Mouse (Mus musculus): Measurements from ENCODE around the gene Hemk1. TPM values are rescaled to one million over a fixed set of nuclear protein-coding genes. Genes with fewer than 3 reads are reported as not detected.
A peak's percentile ranks its signal among the peaks of the same experiment; 100 is the strongest.

The Hemk1 gene
- 10 to 100 TPM; 19.5 to 23.7 TPM for total RNA-seq (2021)
- long read RNA-seq, experiment 1, partial matches to known transcripts: 8 of 24 reads
- long read RNA-seq, experiment 1, other reads (novel, unspliced or antisense): 12 of 24 reads
- long read RNA-seq, experiment 2, transcript Hemk1-201 (11 exons, 2,192 nt): major isoform, 9 of 22 reads
- long read RNA-seq, experiment 2, partial matches to known transcripts: 5 of 22 reads
- long read RNA-seq, experiment 2, other reads (novel, unspliced or antisense): 8 of 22 reads

DNA sequence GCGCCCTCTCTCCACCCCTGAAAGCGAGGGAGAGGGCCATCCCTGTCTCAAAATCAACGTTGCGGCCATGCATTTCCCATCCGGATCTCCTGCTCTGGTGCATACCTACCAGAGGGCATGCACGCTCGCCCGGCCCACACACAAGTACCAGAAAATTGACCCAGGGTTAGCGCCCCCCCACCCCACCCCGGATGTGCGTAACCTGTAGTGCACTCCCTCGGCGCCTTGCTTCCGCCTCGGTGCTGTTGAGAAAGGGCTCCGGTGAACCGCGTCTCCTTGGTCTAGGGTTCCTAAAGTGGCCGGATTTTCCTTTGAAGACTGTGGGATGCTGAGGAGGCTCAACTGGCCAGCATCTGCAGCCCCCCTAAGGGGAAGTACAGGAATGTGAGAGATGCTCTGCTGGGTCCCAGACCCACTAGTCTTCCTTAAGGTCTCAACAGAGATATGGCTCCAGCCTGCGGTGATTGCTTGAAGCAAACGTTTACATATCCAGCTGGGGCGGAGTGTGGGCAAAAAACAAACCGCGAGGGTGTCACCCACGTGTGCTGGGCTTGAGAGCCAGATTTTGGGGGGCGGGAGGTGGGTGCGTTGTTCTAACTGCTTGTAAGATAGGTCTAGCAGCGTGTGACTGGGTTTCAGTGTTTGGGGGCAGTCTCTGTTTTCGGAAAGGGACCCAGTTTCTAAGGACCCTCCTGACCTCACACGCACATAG is at the start of gene Hemk1:
Gene Hemk1, minus strand, starts transcription at position 179 of the 712 bp plus-strand sequence.
- DNase-seq (ENCODE audit: low spot score in 2 of 2): peak; percentile 41 to 63

- DNase-seq (ENCODE audit: low spot score in 2 of 2): no peak
Observed at GRCm38 (mm10) chr9:107387708-107388107, 49.6 kb upstream of the Hemk1 start.

- no peak for DNase-seq (ENCODE audit: low spot score in 2 of 2)
Observed at GRCm38 (mm10) chr9:107386722-107387121, 48.6 kb upstream of the Hemk1 start.

DNA sequence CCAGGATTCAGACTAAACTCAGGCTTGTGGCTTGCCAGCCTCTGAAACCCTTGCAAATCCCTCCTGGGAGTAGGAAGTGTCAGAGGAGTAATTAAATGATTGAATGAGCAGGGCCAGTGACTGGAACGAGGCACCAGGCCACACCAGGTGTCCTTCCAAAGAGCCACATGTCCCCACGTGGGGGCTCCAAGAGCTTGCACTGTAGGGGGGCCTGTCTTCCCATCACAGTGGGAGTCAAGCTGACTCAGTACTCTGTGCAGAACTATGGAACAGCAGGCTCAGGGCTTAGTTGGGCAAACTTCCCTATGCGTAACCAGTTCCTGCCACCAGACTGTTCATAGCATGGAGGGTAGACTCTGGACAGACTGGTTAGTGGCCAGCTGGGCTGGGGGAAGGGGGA is 46.2 kb upstream of the Hemk1 start:
- DNase-seq (ENCODE audit: low spot score in 2 of 2): no peak

DNA sequence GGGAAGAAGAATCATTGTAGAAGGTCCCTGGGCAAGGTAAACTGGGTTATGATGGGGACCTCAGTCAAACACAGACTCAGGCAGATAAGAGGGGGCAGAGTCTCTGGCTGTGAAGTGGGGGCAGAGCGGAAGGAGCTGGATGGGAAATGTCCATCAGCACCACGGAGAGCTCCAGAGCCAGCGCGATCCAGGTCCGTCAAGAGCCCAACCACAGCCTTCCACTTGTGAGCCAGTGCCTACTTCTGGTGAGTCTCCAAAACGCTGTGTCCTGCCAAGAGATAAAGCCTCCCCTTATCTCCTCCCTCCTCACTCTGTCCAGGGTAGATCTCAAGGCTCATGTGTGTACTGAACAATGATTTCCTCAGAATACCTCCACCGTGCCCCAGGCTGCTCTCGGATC is 43.6 kb upstream of the Hemk1 start:
- DNase-seq (ENCODE audit: low spot score in 2 of 2): no peak

DNA sequence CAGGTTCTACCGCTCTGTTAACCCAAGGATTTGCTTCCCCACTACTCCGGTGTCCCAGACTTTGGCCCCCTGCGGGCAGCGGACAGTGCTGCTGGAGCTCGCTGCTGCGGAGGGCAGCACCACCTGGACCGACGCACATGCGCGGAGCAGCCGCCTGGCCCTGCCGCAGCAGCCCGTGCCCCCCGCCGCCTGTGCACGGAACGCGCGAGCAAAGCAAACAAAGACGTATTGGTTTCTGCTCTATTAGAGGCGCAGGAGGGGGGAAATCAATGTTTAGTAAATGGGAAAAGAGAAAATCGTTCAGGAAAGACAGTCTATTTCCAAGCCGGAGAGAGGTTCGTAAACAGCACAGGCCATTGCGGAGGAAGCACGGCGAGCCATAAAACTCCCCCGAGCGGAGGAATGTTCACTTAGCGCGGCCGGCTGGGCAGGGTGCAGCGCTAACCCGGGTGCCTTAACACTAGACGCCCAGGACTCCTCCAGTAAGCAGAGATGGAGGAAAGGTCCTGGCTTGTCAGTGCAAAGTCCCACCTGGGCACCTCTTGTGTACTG is 39.9 kb upstream of the Hemk1 start:
- no peak for DNase-seq (ENCODE audit: low spot score in 2 of 2)

- DNase-seq (ENCODE audit: low spot score in 2 of 2): no peak
Observed at GRCm38 (mm10) chr9:107375451-107375850, 37.3 kb upstream of the Hemk1 start.

- no peak for DNase-seq (ENCODE audit: low spot score in 2 of 2)
Observed at GRCm38 (mm10) chr9:107374623-107375022, 36.5 kb upstream of the Hemk1 start.

DNA sequence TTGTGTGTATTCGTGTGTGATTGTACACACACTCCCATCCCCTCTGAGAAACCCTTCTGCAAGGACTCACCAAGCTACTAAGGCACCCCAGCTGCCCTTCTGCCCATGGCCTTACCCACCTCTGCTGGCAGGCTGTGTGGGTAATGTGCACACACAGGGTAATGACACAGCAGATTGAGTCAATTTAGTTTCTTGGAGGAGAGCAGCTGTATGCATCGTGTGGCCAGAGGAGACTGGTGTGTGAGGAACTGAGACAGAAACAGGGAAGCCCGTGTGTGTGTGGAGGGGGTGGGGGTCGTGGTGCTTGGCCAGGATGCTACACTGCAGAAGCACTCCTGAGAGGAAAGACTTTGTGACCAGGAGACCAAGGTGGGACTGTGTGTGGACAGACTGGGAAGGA is 34.3 kb upstream of the Hemk1 start:
- no peak for DNase-seq (ENCODE audit: low spot score in 2 of 2)

- no peak for DNase-seq (ENCODE audit: low spot score in 2 of 2)
Observed at GRCm38 (mm10) chr9:107370106-107370463, 31.9 kb upstream of the Hemk1 start.

GRCm38 (mm10) chr9:107369270-107370105 is 31.3 kb upstream of the Hemk1 start:
- no peak for DNase-seq (ENCODE audit: low spot score in 2 of 2)

GRCm38 (mm10) chr9:107368302-107368701 is 30.2 kb upstream of the Hemk1 start:
- DNase-seq (ENCODE audit: low spot score in 2 of 2): no peak

DNA sequence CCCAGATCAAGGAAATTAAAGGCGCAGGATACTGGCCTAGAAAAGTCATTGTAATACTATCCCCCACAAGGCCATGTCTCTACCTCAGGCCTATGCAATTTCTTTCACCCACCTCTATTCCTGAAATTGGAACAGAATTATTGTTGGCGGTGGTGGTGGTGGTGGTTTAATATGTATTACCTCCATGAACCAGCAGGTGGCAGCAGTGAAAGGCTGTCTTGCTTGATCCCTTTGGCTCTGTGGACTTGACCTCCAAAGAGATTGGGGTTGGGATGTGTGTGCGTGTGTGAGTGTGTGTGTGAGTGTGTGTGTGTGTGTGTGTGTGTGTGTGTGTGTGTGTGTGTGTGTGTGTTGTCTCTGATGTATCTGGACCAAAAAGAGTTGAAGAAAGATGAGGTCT is 28.5 kb upstream of the Hemk1 start:
- DNase-seq (ENCODE audit: low spot score in 2 of 2): peak in 1 of 2 experiments; percentile 18

GRCm38 (mm10) chr9:107360989-107361388 is 22.8 kb upstream of the Hemk1 start:
- DNase-seq (ENCODE audit: low spot score in 2 of 2): no peak

- DNase-seq (ENCODE audit: low spot score in 2 of 2): peak; percentile 61 to 69
Observed at GRCm38 (mm10) chr9:107357651-107358050, 19.5 kb upstream of the Hemk1 start.

- no peak for DNase-seq (ENCODE audit: low spot score in 2 of 2)
Observed at GRCm38 (mm10) chr9:107355870-107356765, 18.0 kb upstream of the Hemk1 start.

DNA sequence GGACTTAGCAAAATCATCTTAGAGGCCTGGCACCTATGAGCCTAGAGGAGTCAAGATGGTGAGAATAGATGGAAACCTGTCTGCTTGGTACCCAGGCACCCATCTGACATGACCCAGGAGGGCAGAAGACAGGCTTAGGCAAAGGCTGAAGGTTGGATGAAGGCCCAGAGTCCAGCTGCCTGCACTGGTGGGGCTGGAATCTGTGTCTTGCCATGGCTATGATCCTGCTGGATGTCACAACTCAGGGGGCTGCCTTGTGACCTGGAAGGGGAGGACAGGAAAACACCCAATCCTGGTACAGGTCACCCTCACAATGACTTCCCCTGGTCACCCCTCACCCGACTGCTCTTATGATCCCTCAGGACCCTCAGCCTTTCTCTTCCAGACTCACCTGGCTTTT is 16.7 kb upstream of the Hemk1 start:
- DNase-seq (ENCODE audit: low spot score in 2 of 2): no peak

DNA sequence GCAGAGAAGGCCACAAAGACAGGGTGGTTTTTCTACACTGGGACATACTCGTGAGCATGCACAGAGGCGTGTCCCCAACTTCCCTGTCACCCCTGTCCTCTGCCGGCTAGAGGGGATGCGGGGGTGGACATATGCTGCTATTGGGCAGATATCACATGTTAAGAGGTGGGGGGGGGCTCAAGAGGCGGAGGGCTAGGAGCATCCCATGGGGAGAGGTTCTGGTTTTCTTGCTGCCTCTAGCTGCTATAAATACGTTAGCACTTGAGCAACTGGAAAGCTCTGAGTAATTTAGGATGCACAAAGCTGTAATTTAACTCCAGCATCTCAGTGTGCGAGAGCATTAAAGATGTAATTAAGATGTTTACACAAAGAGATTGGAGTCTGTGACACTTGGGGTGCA is 11.2 kb upstream of the Hemk1 start:
- DNase-seq (ENCODE audit: low spot score in 2 of 2): no peak

DNA sequence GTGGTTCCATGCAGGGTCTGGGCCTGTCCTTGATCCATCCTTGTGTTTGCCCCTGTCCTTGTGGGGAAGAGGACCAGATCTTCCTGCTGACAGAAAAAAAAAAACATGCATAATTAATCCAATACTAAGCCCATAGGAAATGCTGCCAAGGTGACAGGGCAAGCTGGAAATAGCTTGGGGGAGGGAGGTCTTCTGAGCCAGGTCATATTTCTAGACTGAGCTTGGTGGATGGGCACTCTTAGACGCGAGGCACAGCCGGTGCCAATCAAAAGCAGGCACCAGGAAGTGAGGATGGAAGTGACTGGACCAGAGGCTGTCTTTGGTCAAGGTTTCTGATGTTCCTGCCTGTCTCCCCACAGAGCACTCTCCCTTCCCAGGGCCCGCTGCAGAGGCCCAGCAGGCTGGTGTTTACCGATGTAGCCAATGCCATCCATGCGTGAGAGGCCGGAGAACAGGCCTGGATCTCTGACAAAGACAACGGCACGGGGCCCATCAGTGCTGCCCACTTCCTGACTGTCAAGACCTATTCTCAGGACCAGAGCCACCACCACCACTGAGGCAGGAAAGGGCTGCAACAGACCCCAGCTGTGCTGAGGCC is 9.5 kb upstream of the Hemk1 start:
- DNase-seq (ENCODE audit: low spot score in 2 of 2): no peak

- DNase-seq (ENCODE audit: low spot score in 2 of 2): no peak
Observed at GRCm38 (mm10) chr9:107346081-107346480, 7.9 kb upstream of the Hemk1 start.

All from adrenal gland, postnatal 4 days (tissue).